Mouse (Mus musculus): ENCODE data around the gene Tanc1. TPM values are rescaled to one million over a fixed set of nuclear protein-coding genes. Genes with fewer than 3 reads are reported as not detected.

Tanc1 gene
- polyA plus RNA-seq, 2 experiments = 1.1 to 1.3 TPM

DNA sequence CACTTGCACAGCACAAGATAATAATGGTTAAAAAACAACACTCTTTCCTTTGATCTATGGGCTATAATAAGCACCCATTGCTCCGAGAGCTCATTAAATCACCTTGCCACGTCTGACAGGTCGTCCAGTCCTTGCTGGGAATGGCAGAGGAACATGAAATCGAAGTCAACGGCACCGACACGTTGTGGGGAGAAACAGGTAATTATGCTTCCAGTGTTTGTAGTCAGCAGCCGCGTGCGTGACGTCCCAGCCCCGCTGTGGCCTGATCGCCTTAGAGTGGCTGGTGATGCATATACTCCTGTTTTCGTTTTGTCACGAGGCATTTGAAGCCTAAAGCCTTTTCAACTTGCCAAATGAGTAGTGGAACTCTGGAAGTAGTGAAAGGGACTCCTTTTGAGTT, 208.2 kb downstream of the Tanc1 start:
- DNase-seq (ENCODE audit: low read depth in 3 of 3, low spot score in 3 of 3) = no peak
- no peak for ATAC-seq (ENCODE audit: insufficient read depth)
- Histone ChIP-seq H3K4me3 (ENCODE audit: insufficient read depth in 1 of 2, low read depth in 2 of 2, low read length in 2 of 2) (no peak overlapping the region), H3K27ac (no peak overlapping the region), H3K4me2 (ENCODE audit: low read depth) (no peak overlapping the region), H3K4me1 (replicated peaks; ENCODE audit: control insufficient read depth in 2 of 2, insufficient read depth in 2 of 2, low read length in 1 of 2) (no peaks in the 10 kb centered on the region), H3K36me3 (replicated peaks; ENCODE audit: control insufficient read depth, insufficient read depth, low read depth) (no peaks in the 10 kb centered on the region), H3K9ac (replicated peaks) (no peak overlapping the region), H3K27me3 (ENCODE audit: control insufficient read depth, insufficient read depth, low read length) (no peaks in the 10 kb centered on the region), H3K9me3 (ENCODE audit: control insufficient read depth, low read length) (no peaks in the 10 kb centered on the region)
- WGBS (ENCODE audit: insufficient replicate concordance) = 74% methylated on average over 15 of the region's 15 CpGs
- TF ChIP-seq EP300 (IDR thresholded peaks at IDR 0.05; ENCODE audit: low read depth) (no peak), CTCF (IDR thresholded peaks at IDR 0.05; ENCODE audit: low read depth) (no peak)

DNA sequence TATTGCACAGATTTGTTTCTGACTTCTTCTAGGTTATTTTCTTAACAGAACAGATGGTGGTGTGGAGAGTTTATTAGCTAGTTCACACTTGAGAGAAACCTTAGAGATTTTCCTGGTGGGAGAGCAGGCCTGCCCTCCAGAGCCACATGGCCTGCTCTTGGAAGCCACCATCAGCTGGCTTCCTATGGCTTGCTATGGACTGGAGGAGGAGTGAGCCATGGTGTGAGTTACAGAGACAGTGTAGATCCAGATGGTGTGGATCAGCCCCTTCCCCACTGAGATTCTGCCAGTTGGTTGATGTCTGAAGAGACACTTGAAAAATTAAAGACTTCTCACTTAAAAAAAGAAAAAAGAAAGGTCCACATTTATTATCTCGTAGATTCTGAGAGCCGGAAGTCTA, 209.2 kb downstream of the Tanc1 start:
- Histone ChIP-seq H3K36me3 (replicated peaks; ENCODE audit: control insufficient read depth, insufficient read depth, low read depth) (no peaks in the 10 kb centered on the region), H3K4me2 (ENCODE audit: low read depth) (no peak overlapping the region), H3K27me3 (ENCODE audit: control insufficient read depth, insufficient read depth, low read length) (no peaks in the 10 kb centered on the region), H3K9me3 (ENCODE audit: control insufficient read depth, low read length) (no peaks in the 10 kb centered on the region), H3K4me1 (replicated peaks; ENCODE audit: control insufficient read depth in 2 of 2, insufficient read depth in 2 of 2, low read length in 1 of 2) (no peaks in the 10 kb centered on the region), H3K27ac (no peak overlapping the region), H3K9ac (replicated peaks) (no peak overlapping the region), H3K4me3 (ENCODE audit: insufficient read depth in 1 of 2, low read depth in 2 of 2, low read length in 2 of 2) (no peak overlapping the region)
- DNase-seq (ENCODE audit: low read depth in 3 of 3, low spot score in 3 of 3) (no peak), ATAC-seq (ENCODE audit: insufficient read depth) (no peak)
- TF ChIP-seq CTCF (IDR thresholded peaks at IDR 0.05; ENCODE audit: low read depth) = no peak
- no peak for TF ChIP-seq EP300 (IDR thresholded peaks at IDR 0.05; ENCODE audit: low read depth)
- 78% methylated on average over 2 of the region's 2 CpGs for WGBS (ENCODE audit: insufficient replicate concordance)

DNA sequence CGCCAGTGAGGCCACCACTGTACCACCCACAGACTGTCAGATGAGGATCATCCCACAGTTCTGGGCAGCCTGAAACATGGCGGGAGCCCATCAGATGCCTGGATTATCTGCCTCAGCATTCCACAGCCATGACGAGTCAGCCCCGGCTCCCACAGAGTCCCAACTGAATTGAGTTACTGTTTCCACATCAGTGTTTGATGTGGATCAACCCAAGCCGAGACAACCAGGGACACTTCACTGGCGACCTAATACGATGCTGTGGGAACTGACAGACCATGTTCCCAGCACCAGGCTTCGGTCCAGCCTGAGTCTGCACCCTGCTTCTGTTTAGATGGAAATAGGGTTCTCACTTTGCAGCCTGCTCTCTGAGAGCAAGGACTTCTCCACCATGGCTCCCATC, 212.4 kb downstream of the Tanc1 start:
- no peak overlapping the region for H3K4me2 ChIP-seq (ENCODE audit: low read depth)
- no peak overlapping the region for H3K4me3 ChIP-seq (ENCODE audit: insufficient read depth in 1 of 2, low read depth in 2 of 2, low read length in 2 of 2)
- 68% methylated on average over 8 of the region's 8 CpGs for WGBS (ENCODE audit: insufficient replicate concordance)
- no peaks in the 10 kb centered on the region for H3K27me3 ChIP-seq (ENCODE audit: control insufficient read depth, insufficient read depth, low read length)
- no peak for DNase-seq (ENCODE audit: low read depth in 3 of 3, low spot score in 3 of 3)
- H3K27ac ChIP-seq = no peak overlapping the region
- no peak overlapping the region for H3K9ac ChIP-seq (replicated peaks)
- ATAC-seq (ENCODE audit: insufficient read depth) = no peak
- no peaks in the 10 kb centered on the region for H3K9me3 ChIP-seq (ENCODE audit: control insufficient read depth, low read length)
- TF ChIP-seq EP300 (IDR thresholded peaks at IDR 0.05; ENCODE audit: low read depth) (no peak), CTCF (IDR thresholded peaks at IDR 0.05; ENCODE audit: low read depth) (no peak)
- no peaks in the 10 kb centered on the region for H3K4me1 ChIP-seq (replicated peaks; ENCODE audit: control insufficient read depth in 2 of 2, insufficient read depth in 2 of 2, low read length in 1 of 2)
- no peaks in the 10 kb centered on the region for H3K36me3 ChIP-seq (replicated peaks; ENCODE audit: control insufficient read depth, insufficient read depth, low read depth)

DNA sequence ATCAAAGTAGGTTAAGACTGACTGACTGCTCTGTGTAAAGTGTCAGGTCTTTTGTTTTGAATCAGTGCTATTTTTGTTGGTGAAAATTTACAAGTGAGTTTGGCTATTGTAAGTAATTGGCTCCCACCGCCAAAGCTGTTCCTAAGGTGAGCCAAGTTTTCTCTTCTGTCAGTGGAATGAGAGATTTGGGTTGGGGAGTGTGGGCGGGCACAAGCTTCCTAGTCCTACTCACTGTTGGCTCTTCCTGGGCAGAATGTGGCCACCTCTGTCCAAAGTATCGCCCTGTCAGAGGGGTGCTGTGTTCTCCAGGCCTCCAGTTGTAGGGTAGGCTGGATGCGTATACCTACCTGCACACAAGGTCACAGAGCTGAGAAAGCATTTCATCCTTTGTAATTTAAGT, 213.5 kb downstream of the Tanc1 start:
- Histone ChIP-seq H3K9ac (replicated peaks) (no peak overlapping the region), H3K27ac (no peak overlapping the region), H3K4me2 (ENCODE audit: low read depth) (no peak overlapping the region), H3K27me3 (ENCODE audit: control insufficient read depth, insufficient read depth, low read length) (no peaks in the 10 kb centered on the region), H3K36me3 (replicated peaks; ENCODE audit: control insufficient read depth, insufficient read depth, low read depth) (no peaks in the 10 kb centered on the region), H3K4me3 (ENCODE audit: insufficient read depth in 1 of 2, low read depth in 2 of 2, low read length in 2 of 2) (no peak overlapping the region), H3K9me3 (ENCODE audit: control insufficient read depth, low read length) (no peaks in the 10 kb centered on the region), H3K4me1 (replicated peaks; ENCODE audit: control insufficient read depth in 2 of 2, insufficient read depth in 2 of 2, low read length in 1 of 2) (peaks cover 0 to 2% of the 10 kb centered on the region in 2 experiments; a peak in 1 of 4 replicates)
- DNase-seq (ENCODE audit: low read depth in 3 of 3, low spot score in 3 of 3) = no peak
- 62% methylated on average over 4 of the region's 4 CpGs for WGBS (ENCODE audit: insufficient replicate concordance)
- ATAC-seq (ENCODE audit: insufficient read depth) = no peak
- no peak for TF ChIP-seq EP300 (IDR thresholded peaks at IDR 0.05; ENCODE audit: low read depth)
- no peak for TF ChIP-seq CTCF (IDR thresholded peaks at IDR 0.05; ENCODE audit: low read depth)

DNA sequence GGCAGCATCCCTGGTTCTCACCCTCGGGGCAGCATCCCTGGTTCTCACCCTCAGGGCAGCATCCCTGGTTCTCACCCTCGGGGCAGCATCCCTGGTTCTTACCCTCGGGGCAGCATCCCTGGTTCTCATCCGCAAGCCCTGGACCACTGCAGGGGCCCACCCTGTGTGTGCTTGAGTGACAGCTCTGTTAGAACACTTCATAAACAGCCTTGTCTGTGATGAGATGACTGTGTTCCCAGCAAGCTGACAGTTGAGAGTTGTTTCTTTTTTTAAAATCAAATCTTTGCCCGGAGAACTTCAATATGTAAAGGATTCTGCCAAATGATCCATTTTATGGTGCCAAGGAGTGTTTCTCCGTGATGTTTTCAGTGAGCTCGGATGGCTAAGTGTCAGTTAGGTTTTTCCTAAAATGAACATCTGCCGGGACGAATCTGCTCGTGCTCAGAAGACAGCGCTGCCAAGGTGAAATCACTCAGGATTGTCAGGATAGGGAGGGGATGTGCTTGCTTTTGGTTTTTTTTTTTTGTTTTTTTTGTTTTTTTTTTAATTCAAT, 216.3 kb downstream of the Tanc1 start:
- no peak overlapping the region for H3K4me2 ChIP-seq (ENCODE audit: low read depth)
- 64% methylated on average over 11 of the region's 11 CpGs for WGBS (ENCODE audit: insufficient replicate concordance)
- H3K27me3 ChIP-seq (ENCODE audit: control insufficient read depth, insufficient read depth, low read length) = no peaks in the 10 kb centered on the region
- H3K36me3 ChIP-seq (replicated peaks; ENCODE audit: control insufficient read depth, insufficient read depth, low read depth) = no peaks in the 10 kb centered on the region
- ATAC-seq (ENCODE audit: insufficient read depth) (no peak), DNase-seq (ENCODE audit: low read depth in 3 of 3, low spot score in 3 of 3) (no peak)
- H3K9ac ChIP-seq (replicated peaks) = no peak overlapping the region
- TF ChIP-seq CTCF (IDR thresholded peaks at IDR 0.05; ENCODE audit: low read depth) (no peak), EP300 (IDR thresholded peaks at IDR 0.05; ENCODE audit: low read depth) (no peak)
- H3K9me3 ChIP-seq (ENCODE audit: control insufficient read depth, low read length) = no peaks in the 10 kb centered on the region
- peaks cover 0 to 2% of the 10 kb centered on the region in 2 experiments; a peak in 1 of 4 replicates for H3K4me1 ChIP-seq (replicated peaks; ENCODE audit: control insufficient read depth in 2 of 2, insufficient read depth in 2 of 2, low read length in 1 of 2)
- no peak overlapping the region for H3K4me3 ChIP-seq (ENCODE audit: insufficient read depth in 1 of 2, low read depth in 2 of 2, low read length in 2 of 2)
- no peak overlapping the region for H3K27ac ChIP-seq
